Comparison of ENCODE assay signal across 8 mouse cellular contexts in genomic region chr5:105684861-105685600, GRCm38 (mm10). TPM values are rescaled to one million over a fixed set of nuclear protein-coding genes. Genes with fewer than 3 reads are reported as not detected.
DNase-seq lines count a peak whose midpoint lies in the region; ATAC-seq lines count a peak whose summit lies in the region.

No protein-coding gene starts in this region.

- peak overlapping the region; percentile 31 for H3K4me2 ChIP-seq in hindbrain, embryonic 16.5 days (ENCODE audit: low read length)

- ATAC-seq in hindbrain, embryonic 16.5 days: peak; percentile 79

- DNase-seq in adrenal gland, adult (ENCODE audit: inconsistent age in 2 of 2, low spot score in 1 of 2): peak; percentile 73 to 91
- DNase-seq in adrenal gland, adult 8-10 months: no peak
- peak; percentile 92 to 95 for DNase-seq in cerebellum, postnatal 10 days
- DNase-seq in frontal cortex, postnatal 36 days (ENCODE audit: low spot score in 2 of 2): peak; percentile 64 to 81
- DNase-seq in layer of hippocampus, postnatal 25 days (ENCODE audit: extremely low spot score in 1 of 2, low spot score in 1 of 2): peak; percentile 43 to 85
- DNase-seq in midbrain, embryonic 10.5 days (ENCODE audit: low spot score): peak; percentile 70
- peak; percentile 84 for DNase-seq in right cerebral cortex, postnatal 4 days

- no peaks in the 10 kb centered on the region for H3K36me3 ChIP-seq in hindbrain, embryonic 16.5 days (ENCODE audit: control insufficient read depth, insufficient read depth, low read length)
- H3K36me3 ChIP-seq in midbrain, embryonic 10.5 days: no peaks in the 10 kb centered on the region

- no peak overlapping the region for H3K27ac ChIP-seq in hindbrain, embryonic 16.5 days (ENCODE audit: low read depth, low read length)
- no peak overlapping the region for H3K27ac ChIP-seq in midbrain, embryonic 10.5 days (replicated peaks)

- WGBS in hindbrain, embryonic 16.5 days: 32% methylated on average over 14 of the region's 14 CpGs
- WGBS in midbrain, embryonic 10.5 days: 36% methylated on average over 14 of the region's 14 CpGs

- H3K9me3 ChIP-seq in hindbrain, embryonic 16.5 days (ENCODE audit: control insufficient read depth, low read length): no peaks in the 10 kb centered on the region
- no peaks in the 10 kb centered on the region for H3K9me3 ChIP-seq in midbrain, embryonic 10.5 days (replicated peaks)

- H3K9ac ChIP-seq in hindbrain, embryonic 16.5 days (ENCODE audit: low read depth, low read length): no peak overlapping the region

- H3K4me3 ChIP-seq in hindbrain, embryonic 16.5 days (ENCODE audit: low read length): no peak overlapping the region
- no peak overlapping the region for H3K4me3 ChIP-seq in midbrain, embryonic 10.5 days

- no peaks in the 10 kb centered on the region for H3K4me1 ChIP-seq in hindbrain, embryonic 16.5 days (ENCODE audit: control insufficient read depth, insufficient read depth, low read depth, low read length)
- H3K4me1 ChIP-seq in midbrain, embryonic 10.5 days: peaks cover 47% of the 10 kb centered on the region

- no peaks in the 10 kb centered on the region for H3K27me3 ChIP-seq in hindbrain, embryonic 16.5 days (replicated peaks; ENCODE audit: control insufficient read depth, insufficient read depth, low read length)
- peaks cover 18% of the 10 kb centered on the region; the same call in 1 of the 2 replicates for H3K27me3 ChIP-seq in midbrain, embryonic 10.5 days (ENCODE audit: low read depth, poor library complexity, severe bottlenecking)

RNA-seq across cellular contexts. Expression of gene Lrrc8d, which starts 14.7 kb away (rescaled TPM):
- 100 to 1,000 TPM; 129 to 144 (median 136) TPM for total RNA-seq in adrenal gland, adult 8-10 months (2022)
- polyA plus RNA-seq in hindbrain, embryonic 16.5 days (2015; fragmentation: Nextera tagmentation; extraction: Ambion mirVana): 19.1 and 33.1 TPM in 2 replicates
- total RNA-seq in layer of hippocampus, postnatal 25 days (2021): 10 to 100 TPM; 47.9 to 57.7 TPM
- polyA plus RNA-seq in midbrain, embryonic 10.5 days (2016; fragmentation: Nextera tagmentation; extraction: Ambion mirVana): 20.7 and 24.1 TPM in 2 replicates
